Mouse (Mus musculus) hindbrain, embryonic 13.5 days (tissue): Measurements from ENCODE around the gene 1110059E24Rik. TPM values are rescaled to one million over a fixed set of nuclear protein-coding genes. Genes with fewer than 3 reads are reported as not detected.

ENCODE experiments used
- ATAC-seq: fragments of 200-750 bp; cut with Nextera tagmentation; 2 replicates; pipeline ENCODE4 v1.8.0; 2017; ENCODE audit warnings: moderate TSS enrichment; ENCODE audit not compliant: low FRiP score
- H3K27ac ChIP-seq: fragments of 300-500 bp; sonication (generic); 2 replicates; pipeline ENCODE4 v1.5.1; 2015; ENCODE audit warnings: inconsistent platforms, mild to moderate bottlenecking, moderate library complexity
- H3K27me3 ChIP-seq: fragments of 300-500 bp; sonication (generic); 2 replicates; pipeline ENCODE4 v1.6.1; 2015; ENCODE audit warnings: mild to moderate bottlenecking, inconsistent platforms
- H3K36me3 ChIP-seq: fragments of 300-500 bp; sonication (generic); 2 replicates; pipeline ENCODE4 v1.6.1; 2015; ENCODE audit warnings: mild to moderate bottlenecking, inconsistent platforms
- H3K4me1 ChIP-seq: fragments of 300-500 bp; sonication (generic); replicated peaks from 2 replicates; pipeline ENCODE4 v1.6.1; 2015; ENCODE audit warnings: inconsistent platforms
- H3K4me2 ChIP-seq: fragments of 300-500 bp; sonication (generic); 2 replicates; pipeline ENCODE4 v1.6.1; 2015; ENCODE audit warnings: inconsistent platforms, mild to moderate bottlenecking, moderate library complexity
- H3K4me3 ChIP-seq: fragments of 300-500 bp; sonication (generic); 2 replicates; pipeline ENCODE4 v1.5.1; 2015; ENCODE audit warnings: mild to moderate bottlenecking, inconsistent platforms
- H3K9ac ChIP-seq: fragments of 300-500 bp; sonication (generic); 2 replicates; pipeline ENCODE4 v1.6.1; 2015; ENCODE audit warnings: mild to moderate bottlenecking, inconsistent platforms
- H3K9me3 ChIP-seq: fragments of 300-500 bp; sonication (generic); 2 replicates; pipeline ENCODE4 v1.6.1; 2016; ENCODE audit warnings: inconsistent platforms
- WGBS: fragments of 180-500 bp; shearing (Covaris S2); methylation state at CpG from one replicate; pipeline ENCODE4 v1.1.7; 2015; 5-methylcytosine and 5-hydroxymethylcytosine counted together
- polyA plus RNA-seq: library from polyadenylated mRNA; unstranded; fragments of >200 nt; fragmentation: Nextera tagmentation; extraction: Ambion mirVana; gene quantifications from 2 replicates; pipeline ENCODE4 v1.2.1, GENCODE M21; 2015

Gene 1110059E24Rik
- polyA plus RNA-seq, 1 experiment from 2014 or later: 57.3 TPM

DNA sequence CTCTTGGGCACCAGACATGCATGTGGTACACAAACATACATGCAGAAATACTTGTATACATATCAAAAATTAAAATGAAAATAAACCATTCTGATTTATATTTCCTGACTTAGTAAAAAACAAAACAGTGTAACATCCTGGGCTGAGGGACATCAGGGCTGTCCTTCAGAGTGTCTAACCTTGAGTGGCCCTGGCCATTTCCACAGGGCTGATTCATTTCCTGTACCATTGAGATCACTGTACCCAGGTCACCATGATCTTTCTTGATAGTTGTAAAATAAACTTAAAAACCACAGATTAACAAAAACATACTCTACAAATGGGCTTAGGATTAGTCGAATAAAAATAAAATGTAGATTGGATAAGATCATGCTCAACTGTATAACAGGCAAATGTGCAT, 66.2 kb downstream of the 1110059E24Rik start:
- ATAC-seq: no peak

DNA sequence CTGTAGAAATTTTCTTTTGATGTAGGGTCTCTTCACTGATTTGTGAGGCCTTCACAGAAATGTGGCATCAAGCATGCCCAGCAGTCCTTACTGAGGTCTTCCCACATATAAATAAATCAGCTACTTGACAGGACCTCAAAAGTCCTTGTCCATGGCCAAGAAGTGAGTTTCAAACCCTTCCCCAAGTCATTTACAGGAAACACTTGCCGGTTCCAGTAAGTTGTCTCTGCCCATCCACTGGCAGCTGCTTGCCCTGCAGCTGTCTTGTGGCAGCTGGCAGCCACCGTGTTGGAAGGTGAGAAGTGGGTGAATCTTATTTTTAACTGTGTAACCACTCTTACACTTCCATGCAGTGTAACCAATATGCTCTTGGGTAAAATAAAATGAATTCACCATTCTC, 66.9 kb downstream of the 1110059E24Rik start:
- Histone ChIP-seq H3K4me2 (no peak overlapping the region), H3K9ac (no peak overlapping the region), H3K27ac (no peak overlapping the region), H3K4me3 (no peak overlapping the region), H3K27me3 (no peaks in the 10 kb centered on the region), H3K4me1 (no peaks in the 10 kb centered on the region), H3K36me3 (no peaks in the 10 kb centered on the region), H3K9me3 (no peaks in the 10 kb centered on the region)
- 86% methylated on average over 2 of the region's 2 CpGs for whole genome bisulfite sequencing
- no peak for ATAC-seq

More for the DNA sequence above, 66.2 kb downstream of the 1110059E24Rik start:
- Histone ChIP-seq H3K27ac (no peak overlapping the region), H3K36me3 (no peaks in the 10 kb centered on the region), H3K4me2 (no peak overlapping the region), H3K9ac (no peak overlapping the region), H3K9me3 (no peaks in the 10 kb centered on the region), H3K27me3 (no peaks in the 10 kb centered on the region), H3K4me3 (no peak overlapping the region), H3K4me1 (no peaks in the 10 kb centered on the region)
- WGBS: 96% methylated on average over 1 of the region's 1 CpGs

DNA sequence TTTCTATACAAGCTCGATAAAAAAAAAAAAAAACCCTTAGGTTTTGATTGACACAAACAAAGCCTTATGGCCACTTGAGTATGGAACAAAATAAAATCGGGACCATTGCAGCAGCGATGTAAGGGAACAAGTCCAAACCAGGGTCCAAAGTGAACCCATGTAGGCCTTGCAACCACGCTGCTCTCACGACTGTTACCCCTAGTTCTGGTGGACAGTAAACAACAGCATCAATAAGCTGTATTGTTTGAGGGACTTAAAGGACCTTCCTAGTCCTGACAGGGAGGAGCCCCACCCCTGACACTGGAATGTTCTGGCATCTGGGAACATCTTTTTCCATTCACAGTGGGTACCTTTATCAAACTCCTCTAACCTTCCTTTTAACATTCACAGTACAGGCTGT, 68.8 kb downstream of the 1110059E24Rik start:
- Histone ChIP-seq H3K4me1 (no peaks in the 10 kb centered on the region), H3K36me3 (no peaks in the 10 kb centered on the region), H3K4me3 (no peak overlapping the region), H3K27me3 (no peaks in the 10 kb centered on the region), H3K4me2 (no peak overlapping the region), H3K9me3 (no peaks in the 10 kb centered on the region), H3K27ac (no peak overlapping the region), H3K9ac (no peak overlapping the region)
- no peak for ATAC-seq
- 84% methylated on average over 5 of the region's 5 CpGs for WGBS

DNA sequence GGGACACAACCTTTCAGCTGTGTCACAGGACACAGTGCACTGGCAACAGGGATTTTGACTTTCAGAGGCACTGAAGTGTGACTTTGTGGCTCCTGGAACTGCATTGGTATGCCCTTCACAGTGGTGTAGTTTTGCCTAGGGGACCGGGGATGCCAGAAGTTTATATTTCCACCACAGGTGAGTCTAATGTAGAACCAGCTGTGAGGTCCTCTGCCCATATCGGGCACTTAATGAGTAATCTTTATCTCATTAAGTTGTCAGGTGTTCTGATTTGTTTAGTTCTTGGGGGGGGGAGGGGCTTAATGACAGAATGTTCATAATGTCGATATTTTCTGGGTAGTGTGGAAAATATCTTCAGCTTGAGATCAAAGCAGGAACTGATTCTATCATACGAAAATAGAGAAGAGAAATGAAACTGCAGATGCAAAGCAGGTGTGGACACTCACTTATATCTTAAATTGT, 69.2 kb downstream of the 1110059E24Rik start:
- Histone ChIP-seq H3K4me2 (no peak overlapping the region), H3K36me3 (no peaks in the 10 kb centered on the region), H3K9ac (no peak overlapping the region), H3K4me1 (no peaks in the 10 kb centered on the region), H3K4me3 (no peak overlapping the region), H3K9me3 (no peaks in the 10 kb centered on the region), H3K27ac (no peak overlapping the region), H3K27me3 (no peaks in the 10 kb centered on the region)
- WGBS: 86% methylated on average over 4 of the region's 4 CpGs
- ATAC-seq: no peak

DNA sequence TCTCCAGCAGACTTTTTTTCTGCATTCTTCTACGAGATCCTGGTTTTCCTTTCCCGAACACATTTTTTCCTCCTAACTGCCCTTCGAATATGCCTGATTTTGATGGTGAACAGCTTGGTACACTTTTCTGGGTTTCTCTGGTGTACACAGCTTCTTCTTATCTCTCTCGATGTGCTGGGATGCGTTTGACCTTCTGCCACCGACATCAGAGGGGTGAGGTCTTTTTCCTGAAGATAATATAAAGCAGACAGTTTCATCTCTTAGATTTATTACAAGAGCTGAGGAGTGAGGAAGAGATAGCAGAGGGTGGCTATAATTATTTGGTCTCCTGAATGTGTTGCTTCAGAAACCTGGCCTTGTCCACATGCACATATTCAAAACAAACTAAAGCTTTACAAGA, 71.4 kb downstream of the 1110059E24Rik start:
- no peak for ATAC-seq
- no peak overlapping the region for H3K27ac ChIP-seq

DNA sequence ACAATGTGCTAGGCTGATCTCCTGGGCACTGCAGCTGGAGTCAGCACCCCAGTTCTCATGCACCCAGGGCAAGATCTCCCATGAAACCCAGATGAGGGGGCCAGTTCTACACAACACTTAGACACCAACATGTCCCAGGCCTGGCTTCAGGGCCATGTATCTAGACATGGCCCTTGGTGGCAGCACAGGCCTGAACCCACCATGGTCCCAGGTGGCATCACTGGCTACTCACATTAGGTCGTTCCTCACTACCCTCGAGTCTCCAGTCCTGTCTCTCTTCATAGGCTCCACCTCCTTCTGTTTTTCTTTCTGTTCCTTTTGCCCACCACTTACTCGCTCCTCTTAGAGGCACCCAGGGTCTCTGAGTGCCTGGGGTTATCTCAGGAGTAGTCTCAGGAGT, 72.9 kb downstream of the 1110059E24Rik start:
- Histone ChIP-seq H3K27ac (no peak overlapping the region), H3K4me3 (no peak overlapping the region), H3K27me3 (no peaks in the 10 kb centered on the region), H3K4me1 (peaks cover 8% of the 10 kb centered on the region; the same call in 1 of the 2 replicates), H3K4me2 (no peak overlapping the region), H3K9ac (no peak overlapping the region), H3K36me3 (no peaks in the 10 kb centered on the region), H3K9me3 (no peaks in the 10 kb centered on the region)
- ATAC-seq: no peak; the same call in 1 of the 2 replicates
- WGBS: 81% methylated on average over 3 of the region's 3 CpGs

More for the DNA sequence above, 71.4 kb downstream of the 1110059E24Rik start:
- Histone ChIP-seq H3K4me3 (no peak overlapping the region), H3K27me3 (no peaks in the 10 kb centered on the region), H3K4me1 (peaks cover 5% of the 10 kb centered on the region; the same call in 1 of the 2 replicates), H3K36me3 (no peaks in the 10 kb centered on the region), H3K9ac (no peak overlapping the region), H3K4me2 (no peak overlapping the region), H3K9me3 (no peaks in the 10 kb centered on the region)
- 90% methylated on average over 6 of the region's 6 CpGs for WGBS

DNA sequence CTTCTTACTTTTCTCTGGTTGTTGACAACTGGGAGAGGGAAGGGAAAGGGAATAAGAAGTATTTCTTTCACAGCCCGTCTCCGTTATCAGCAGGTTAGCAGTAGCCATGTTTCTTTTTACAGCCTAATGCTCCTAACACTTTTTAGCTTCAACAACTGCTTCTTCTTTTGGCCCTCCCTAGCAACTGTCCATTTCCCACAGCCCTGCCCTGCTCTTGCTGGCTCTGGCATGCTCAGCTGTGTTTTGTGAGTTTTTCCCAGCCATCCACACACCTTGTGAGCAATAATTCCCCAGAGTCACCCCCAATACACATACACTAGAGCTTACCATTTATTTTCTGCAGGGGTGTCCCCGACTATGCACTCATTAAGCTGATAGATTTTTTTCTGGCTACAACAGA, 75.3 kb downstream of the 1110059E24Rik start:
- Histone ChIP-seq H3K4me2 (no peak overlapping the region), H3K9ac (no peak overlapping the region)
- no peak for ATAC-seq

DNA sequence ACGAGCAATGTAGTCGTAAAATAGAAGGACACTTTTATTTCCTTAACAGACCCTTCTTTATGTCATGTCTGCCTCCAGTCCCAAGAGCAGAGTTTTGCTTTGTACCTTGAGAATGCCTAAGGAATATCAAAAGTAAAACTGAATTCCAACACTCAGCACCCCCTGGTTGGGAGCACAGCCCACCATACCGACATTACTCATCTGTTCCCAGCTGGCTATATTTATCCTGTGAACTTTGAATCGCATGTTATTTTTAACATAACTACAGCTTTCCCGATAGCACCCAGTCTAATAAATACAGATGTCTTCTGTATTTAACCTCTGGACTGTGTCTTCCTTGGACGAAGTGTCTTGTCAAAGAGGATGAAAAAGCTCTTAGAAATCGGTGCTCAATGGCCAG, 80.8 kb downstream of the 1110059E24Rik start:
- Histone ChIP-seq H3K4me1 (peaks cover 9% of the 10 kb centered on the region; the same call in 1 of the 2 replicates), H3K4me3 (no peak overlapping the region), H3K9me3 (no peaks in the 10 kb centered on the region), H3K27ac (no peak overlapping the region), H3K27me3 (no peaks in the 10 kb centered on the region), H3K36me3 (no peaks in the 10 kb centered on the region), H3K4me2 (no peak overlapping the region), H3K9ac (no peak overlapping the region)
- 82% methylated on average over 7 of the region's 7 CpGs for WGBS
- ATAC-seq: no peak

More for the DNA sequence above, 75.3 kb downstream of the 1110059E24Rik start:
- Histone ChIP-seq H3K27me3 (no peaks in the 10 kb centered on the region), H3K4me3 (no peak overlapping the region), H3K27ac (no peak overlapping the region), H3K9me3 (no peaks in the 10 kb centered on the region), H3K4me1 (peaks cover 8% of the 10 kb centered on the region; the same call in 1 of the 2 replicates), H3K36me3 (no peaks in the 10 kb centered on the region)
- WGBS: 79% methylated on average over 3 of the region's 3 CpGs

DNA sequence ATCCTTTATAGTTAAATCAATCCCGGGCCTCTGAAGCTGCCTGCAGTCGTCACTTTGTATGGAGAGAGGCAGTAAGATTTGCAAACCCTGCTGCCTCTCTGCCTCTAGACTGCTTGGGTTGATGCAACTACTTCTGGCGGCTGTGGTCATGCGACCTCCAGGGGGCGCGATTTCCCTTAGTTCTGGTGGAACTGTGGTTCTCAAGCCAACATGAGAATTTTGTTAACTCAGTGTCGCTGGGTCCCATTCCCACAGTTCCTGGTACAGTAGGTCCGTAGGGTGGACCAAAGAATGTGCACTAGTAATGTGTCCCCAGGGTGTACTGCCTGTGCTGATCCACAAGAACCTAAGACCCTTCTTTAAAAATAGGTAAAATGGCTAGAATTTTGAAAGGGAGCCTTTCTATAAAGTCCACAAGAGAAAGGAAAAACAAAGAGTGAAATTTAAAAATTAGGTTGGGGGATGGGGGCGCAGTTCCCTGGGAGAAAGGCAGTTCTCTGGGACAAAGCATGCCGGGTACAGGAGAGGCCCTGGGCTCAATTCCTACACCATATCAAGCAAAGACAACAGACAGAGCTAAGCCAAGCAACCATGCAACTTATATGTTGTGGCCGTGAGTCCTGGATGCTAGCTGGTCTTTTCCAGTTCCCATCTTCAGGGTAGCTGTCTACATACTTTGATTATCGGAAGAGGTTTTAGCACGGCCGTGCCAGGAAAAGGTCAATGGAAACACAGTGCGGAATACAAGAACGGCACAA, 81.4 kb downstream of the 1110059E24Rik start:
- peak; percentile 69; the same call in 1 of the 2 replicates for ATAC-seq
- H3K4me2 ChIP-seq: no peak overlapping the region
- no peak overlapping the region for H3K4me3 ChIP-seq
- H3K9ac ChIP-seq: no peak overlapping the region
- no peak overlapping the region for H3K27ac ChIP-seq
- no peaks in the 10 kb centered on the region for H3K9me3 ChIP-seq
- no peaks in the 10 kb centered on the region for H3K36me3 ChIP-seq
- H3K27me3 ChIP-seq: no peaks in the 10 kb centered on the region
- H3K4me1 ChIP-seq: peaks cover 7% of the 10 kb centered on the region; the same call in 1 of the 2 replicates
- WGBS: 46% methylated on average over 16 of the region's 16 CpGs

DNA sequence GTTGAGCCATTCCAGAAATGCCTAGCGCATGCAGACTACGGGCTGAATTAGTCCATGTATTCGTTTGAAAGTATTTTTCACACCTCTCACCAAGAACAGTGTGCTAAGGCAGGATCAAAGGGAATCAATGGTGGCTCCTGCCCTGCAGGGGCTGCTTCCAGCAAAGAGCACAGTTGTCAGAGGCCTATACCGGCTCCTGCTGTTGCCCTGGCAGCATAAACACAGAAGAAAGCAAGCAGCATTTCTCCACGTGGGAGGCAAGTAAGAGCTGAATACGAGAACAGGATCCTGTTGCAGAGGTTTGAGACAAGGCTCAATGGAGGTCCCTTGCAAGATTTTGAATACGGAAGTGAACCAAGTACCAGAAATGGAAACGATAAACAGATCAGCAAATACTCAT, 82.0 kb downstream of the 1110059E24Rik start:
- H3K9me3 ChIP-seq: no peaks in the 10 kb centered on the region
- no peak overlapping the region for H3K4me2 ChIP-seq
- H3K27ac ChIP-seq: no peak overlapping the region
- peaks cover 3% of the 10 kb centered on the region; the same call in 1 of the 2 replicates for H3K4me1 ChIP-seq
- H3K9ac ChIP-seq: no peak overlapping the region
- no peaks in the 10 kb centered on the region for H3K27me3 ChIP-seq
- WGBS: 39% methylated on average over 8 of the region's 8 CpGs
- no peak overlapping the region for H3K4me3 ChIP-seq
- ATAC-seq: peak; percentile 69
- H3K36me3 ChIP-seq: no peaks in the 10 kb centered on the region

DNA sequence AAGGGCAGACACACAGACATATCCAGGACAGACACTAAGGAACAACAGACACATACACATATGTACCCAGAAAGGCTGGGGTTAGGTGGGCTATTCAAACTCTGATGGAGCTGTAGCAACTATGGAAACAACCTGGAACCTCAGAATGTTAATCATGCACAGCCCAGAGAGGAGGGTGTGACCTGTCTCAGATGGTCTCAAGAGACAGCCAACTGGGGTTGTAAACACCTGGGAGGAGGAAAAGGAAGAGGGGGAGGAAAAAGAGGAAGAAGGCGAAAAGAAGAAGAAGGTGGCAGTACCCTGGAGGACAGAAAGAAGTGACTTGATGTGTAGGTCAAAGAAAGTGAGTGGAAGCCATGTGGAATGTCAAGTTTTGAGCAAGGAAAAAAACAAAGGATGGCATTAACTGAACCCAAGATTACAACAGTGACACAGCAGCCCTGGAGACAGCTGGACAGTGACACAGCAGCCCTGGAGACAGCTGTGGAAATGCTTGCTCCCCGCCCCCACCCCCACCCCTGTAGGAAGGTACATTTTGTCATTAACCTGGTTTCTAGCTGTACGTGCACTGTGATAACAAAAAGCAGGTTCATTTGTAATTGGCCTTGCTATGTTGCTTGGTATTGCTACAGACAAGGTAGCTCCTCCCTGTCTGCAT, 84.1 kb downstream of the 1110059E24Rik start:
- Histone ChIP-seq H3K9me3 (no peaks in the 10 kb centered on the region), H3K27me3 (no peaks in the 10 kb centered on the region), H3K4me2 (no peak overlapping the region), H3K4me1 (peaks cover 3% of the 10 kb centered on the region; the same call in 1 of the 2 replicates), H3K9ac (no peak overlapping the region), H3K36me3 (no peaks in the 10 kb centered on the region), H3K27ac (no peak overlapping the region), H3K4me3 (no peak overlapping the region)
- 88% methylated on average over 3 of the region's 3 CpGs for WGBS
- ATAC-seq: no peak

DNA sequence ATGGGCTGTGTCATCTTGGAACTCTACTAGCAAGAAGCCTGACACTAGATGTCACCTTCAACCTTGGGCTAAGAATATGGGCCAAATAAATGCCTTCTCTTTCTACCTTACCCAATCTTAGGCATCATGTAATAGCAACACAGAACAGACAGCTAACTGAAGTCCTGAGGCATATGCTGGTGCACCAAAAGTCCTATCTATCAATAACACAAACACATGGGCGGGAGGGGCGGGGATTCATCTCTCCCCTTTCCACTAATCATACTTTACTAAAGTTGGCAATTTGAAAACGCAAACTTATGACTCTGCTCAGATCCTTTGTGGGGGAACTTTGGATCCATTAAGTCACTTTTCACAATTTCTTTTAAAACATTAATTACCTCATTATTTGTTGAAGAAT, 84.8 kb downstream of the 1110059E24Rik start:
- H3K36me3 ChIP-seq: no peaks in the 10 kb centered on the region
- H3K4me2 ChIP-seq: no peak overlapping the region
- no peaks in the 10 kb centered on the region for H3K27me3 ChIP-seq
- no peak for ATAC-seq
- H3K9ac ChIP-seq: no peak overlapping the region
- H3K4me1 ChIP-seq: peaks cover 3% of the 10 kb centered on the region; the same call in 1 of the 2 replicates
- WGBS: 95% methylated on average over 3 of the region's 3 CpGs
- H3K9me3 ChIP-seq: no peaks in the 10 kb centered on the region
- no peak overlapping the region for H3K27ac ChIP-seq
- H3K4me3 ChIP-seq: no peak overlapping the region
